Mouse (Mus musculus): ENCODE measurements around the gene Fgfr2. TPM values are rescaled to one million over a fixed set of nuclear protein-coding genes. Genes with fewer than 3 reads are reported as not detected.
A peak's percentile ranks its signal among the peaks of the same experiment; 100 is the strongest.

The Fgfr2 gene
- polyA plus RNA-seq, 1 experiment from 2014 or later, result 34.1 TPM

DNA sequence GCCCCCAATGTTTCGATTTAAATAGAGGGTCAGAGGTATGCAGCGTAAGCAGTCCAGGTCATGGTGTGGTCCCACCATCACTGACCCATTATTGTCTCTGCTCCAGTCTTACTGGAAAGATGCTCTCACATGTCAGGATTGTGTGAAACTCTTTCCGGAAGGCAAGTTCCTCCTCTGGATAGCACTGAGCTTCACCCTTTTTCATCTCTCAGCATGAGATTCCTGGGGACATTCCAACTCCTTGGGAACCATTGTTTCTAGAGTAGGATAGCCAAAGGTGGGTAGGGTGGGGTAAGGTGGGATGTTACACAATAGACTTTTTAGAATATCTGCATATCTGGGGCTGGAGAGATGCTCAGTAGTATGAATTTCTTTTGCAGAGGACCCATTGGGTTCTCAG is 2177.4 kb downstream of the Fgfr2 start:
- H3K27me3 ChIP-seq (replicated peaks), result no peaks in the 10 kb centered on the region
- 91% methylated on average over 3 of the region's 3 CpGs for WGBS
- no peak overlapping the region for H3K27ac ChIP-seq (ENCODE audit: poor library complexity, severe bottlenecking)
- no peaks in the 10 kb centered on the region for H3K9me3 ChIP-seq (replicated peaks)
- no peak overlapping the region for H3K4me3 ChIP-seq
- no peak for ATAC-seq (ENCODE audit: insufficient number of reproducible peaks, low FRiP score)
- no peak overlapping the region for H3K9ac ChIP-seq
- no peaks in the 10 kb centered on the region for H3K36me3 ChIP-seq
- H3K4me2 ChIP-seq, result no peak overlapping the region
- H3K4me1 ChIP-seq (replicated peaks), result peaks cover 44% of the 10 kb centered on the region

- H3K36me3 ChIP-seq, result no peaks in the 10 kb centered on the region
- no peak overlapping the region for H3K4me3 ChIP-seq
- WGBS, result 88% methylated on average over 11 of the region's 11 CpGs
- no peak overlapping the region for H3K9ac ChIP-seq
- no peak overlapping the region for H3K4me2 ChIP-seq
- H3K27ac ChIP-seq (ENCODE audit: poor library complexity, severe bottlenecking), result no peak overlapping the region
- H3K4me1 ChIP-seq (replicated peaks), result peaks cover 42% of the 10 kb centered on the region
- no peaks in the 10 kb centered on the region for H3K27me3 ChIP-seq (replicated peaks)
- H3K9me3 ChIP-seq (replicated peaks), result no peaks in the 10 kb centered on the region
- no peak for ATAC-seq (ENCODE audit: insufficient number of reproducible peaks, low FRiP score)
Measured at GRCm38 (mm10) chr7:130944766-130945475, 2178.2 kb downstream of the Fgfr2 start.

DNA sequence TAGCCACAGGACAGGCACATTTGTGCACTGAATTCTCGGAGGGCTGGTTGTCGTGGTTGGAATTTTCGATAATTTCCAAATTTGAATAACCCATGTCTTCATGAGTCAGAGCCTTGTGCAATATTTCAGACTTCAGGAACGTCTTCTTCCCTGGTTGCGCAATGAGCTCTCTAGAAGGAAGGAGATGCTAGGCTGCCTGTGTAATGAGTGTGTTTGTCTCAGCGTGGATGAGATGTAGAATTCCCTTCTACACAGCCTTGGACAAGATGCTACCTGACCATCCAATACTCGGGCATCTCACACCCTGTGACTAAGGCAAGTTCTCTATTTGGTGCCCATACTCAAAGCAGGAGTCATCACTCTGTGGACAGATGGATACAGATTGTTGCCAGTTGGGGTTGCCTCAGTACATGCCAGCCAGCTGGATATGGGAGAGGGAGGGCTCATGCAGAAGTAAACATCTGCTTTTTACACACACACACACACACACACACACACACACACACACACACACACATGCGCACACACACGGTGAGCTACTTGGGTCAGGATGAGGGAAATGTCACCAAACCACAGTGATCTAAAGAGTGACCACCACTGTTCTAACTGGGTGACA is 2179.8 kb downstream of the Fgfr2 start:
- H3K27me3 ChIP-seq (replicated peaks), result peaks cover 3% of the 10 kb centered on the region; the same call in 1 of the 2 replicates
- H3K27ac ChIP-seq (ENCODE audit: poor library complexity, severe bottlenecking), result no peak overlapping the region
- no peak for ATAC-seq (ENCODE audit: insufficient number of reproducible peaks, low FRiP score)
- H3K4me1 ChIP-seq (replicated peaks), result peaks cover 34% of the 10 kb centered on the region
- H3K4me3 ChIP-seq, result no peak overlapping the region
- no peak overlapping the region for H3K4me2 ChIP-seq
- no peaks in the 10 kb centered on the region for H3K36me3 ChIP-seq
- WGBS, result 86% methylated on average over 9 of the region's 9 CpGs
- H3K9me3 ChIP-seq (replicated peaks), result no peaks in the 10 kb centered on the region
- H3K9ac ChIP-seq, result no peak overlapping the region

DNA sequence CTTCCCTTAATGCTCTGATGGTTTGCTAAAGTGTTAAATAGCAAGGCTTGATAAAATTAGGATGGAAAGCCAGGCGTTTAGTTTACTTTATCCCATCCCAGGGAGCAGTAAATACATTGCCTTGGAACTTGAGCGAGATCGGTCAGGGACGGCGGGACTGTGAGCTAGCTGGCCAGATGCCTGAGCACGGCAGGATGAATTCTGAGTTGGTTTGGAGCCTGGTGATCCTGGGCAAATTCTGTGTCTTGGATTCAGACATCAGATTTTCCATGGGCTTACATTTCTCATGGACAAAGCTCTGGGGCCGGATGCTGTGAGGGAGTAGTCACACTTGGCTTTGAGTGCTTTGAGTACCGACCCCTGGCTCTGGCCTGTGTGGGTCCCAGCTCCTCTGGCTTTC is 2182.4 kb downstream of the Fgfr2 start:
- no peak overlapping the region for H3K4me2 ChIP-seq
- peaks cover 11% of the 10 kb centered on the region for H3K27me3 ChIP-seq (replicated peaks)
- H3K9me3 ChIP-seq (replicated peaks), result no peaks in the 10 kb centered on the region
- no peak for ATAC-seq (ENCODE audit: insufficient number of reproducible peaks, low FRiP score)
- H3K4me1 ChIP-seq (replicated peaks), result peaks cover 21% of the 10 kb centered on the region
- H3K27ac ChIP-seq (ENCODE audit: poor library complexity, severe bottlenecking), result no peak overlapping the region
- no peaks in the 10 kb centered on the region for H3K36me3 ChIP-seq
- 74% methylated on average over 8 of the region's 8 CpGs for WGBS
- H3K9ac ChIP-seq, result no peak overlapping the region
- no peak overlapping the region for H3K4me3 ChIP-seq

- no peak overlapping the region for H3K4me3 ChIP-seq
- no peaks in the 10 kb centered on the region for H3K36me3 ChIP-seq
- ATAC-seq (ENCODE audit: insufficient number of reproducible peaks, low FRiP score), result no peak
- no peaks in the 10 kb centered on the region for H3K9me3 ChIP-seq (replicated peaks)
- WGBS, result 78% methylated on average over 8 of the region's 8 CpGs
- no peak overlapping the region for H3K9ac ChIP-seq
- H3K4me1 ChIP-seq (replicated peaks), result peaks cover 31% of the 10 kb centered on the region
- no peak overlapping the region for H3K4me2 ChIP-seq
- H3K27ac ChIP-seq (ENCODE audit: poor library complexity, severe bottlenecking), result no peak overlapping the region
- H3K27me3 ChIP-seq (replicated peaks), result peaks cover 24% of the 10 kb centered on the region
Measured at GRCm38 (mm10) chr7:130938896-130939295, 2184.3 kb downstream of the Fgfr2 start.

DNA sequence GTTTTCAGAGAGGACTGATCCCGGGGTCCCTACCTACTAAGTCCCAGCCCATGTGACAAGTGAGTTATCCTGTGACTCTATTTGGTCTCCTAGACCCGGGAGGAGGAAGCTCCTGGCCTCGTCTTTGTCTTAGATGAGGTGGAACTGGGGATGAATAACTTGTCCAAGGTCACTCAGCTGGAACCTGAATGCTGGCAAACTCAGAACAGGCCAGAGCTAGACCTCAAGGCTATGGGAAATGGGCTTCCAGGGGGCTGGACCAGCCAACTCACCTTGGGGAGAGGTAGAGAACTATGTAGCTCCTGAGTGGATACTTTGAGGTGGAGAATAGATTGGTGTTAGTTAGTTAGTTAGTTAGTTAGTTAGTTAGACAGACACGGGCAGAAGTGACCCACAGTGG is 2185.1 kb downstream of the Fgfr2 start:
- no peak overlapping the region; the same call in 1 of the 2 replicates for H3K4me3 ChIP-seq
- WGBS, result 57% methylated on average over 4 of the region's 4 CpGs
- H3K4me2 ChIP-seq, result peak overlapping the region; percentile 87; the same call in 1 of the 2 replicates
- H3K27me3 ChIP-seq (replicated peaks), result peaks cover 33% of the 10 kb centered on the region
- H3K9ac ChIP-seq, result no peak overlapping the region
- no peaks in the 10 kb centered on the region for H3K9me3 ChIP-seq (replicated peaks)
- H3K36me3 ChIP-seq, result no peaks in the 10 kb centered on the region
- ATAC-seq (ENCODE audit: insufficient number of reproducible peaks, low FRiP score), result no peak
- no peak overlapping the region for H3K27ac ChIP-seq (ENCODE audit: poor library complexity, severe bottlenecking)
- H3K4me1 ChIP-seq (replicated peaks), result peaks cover 31% of the 10 kb centered on the region

DNA sequence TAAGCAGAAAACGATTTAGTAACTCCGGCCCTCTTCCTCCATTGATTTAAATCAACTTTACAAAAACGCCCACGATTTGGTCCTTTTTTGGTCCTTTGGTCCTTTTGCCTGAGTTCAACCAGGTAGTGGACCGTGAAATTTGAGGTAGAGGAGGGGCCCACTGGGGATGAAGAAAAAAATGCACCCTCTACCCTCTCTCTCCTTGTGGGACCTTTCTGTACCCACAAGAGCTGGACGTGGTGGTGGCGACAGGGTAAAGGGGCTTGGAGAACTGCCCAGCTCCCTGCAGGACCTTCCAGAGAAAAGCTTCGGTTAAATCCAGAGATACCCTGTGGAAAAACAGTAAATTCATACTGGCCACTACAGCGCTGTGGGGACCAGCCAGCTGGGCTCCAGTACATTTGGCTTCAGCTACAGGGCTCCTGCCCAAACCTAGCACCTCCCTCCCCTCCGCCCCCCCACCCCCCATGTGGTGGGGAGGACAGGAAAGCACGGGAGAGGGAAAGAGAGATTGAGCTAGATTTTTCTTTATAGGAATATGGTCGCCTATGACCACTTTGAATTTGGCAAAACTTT is 2185.8 kb downstream of the Fgfr2 start:
- H3K27me3 ChIP-seq (replicated peaks), result peaks cover 36% of the 10 kb centered on the region
- 21% methylated on average over 12 of the region's 12 CpGs for WGBS

GRCm38 (mm10) chr7:130936472-130936951 is 2186.6 kb downstream of the Fgfr2 start:
- ATAC-seq (ENCODE audit: insufficient number of reproducible peaks, low FRiP score), result peak; percentile 30
- Histone ChIP-seq H3K36me3 (no peaks in the 10 kb centered on the region), H3K4me2 (peak overlapping the region; percentile 87), H3K27me3 (replicated peaks) (peaks cover 36% of the 10 kb centered on the region), H3K4me1 (replicated peaks) (peaks cover 31% of the 10 kb centered on the region), H3K9me3 (replicated peaks) (peaks cover 3% of the 10 kb centered on the region; the same call in 1 of the 2 replicates), H3K27ac (ENCODE audit: poor library complexity, severe bottlenecking) (no peak overlapping the region), H3K9ac (peak overlapping the region; percentile 68), H3K4me3 (peak overlapping the region; percentile 61)
- WGBS, result 1% methylated on average over 49 of the region's 49 CpGs

More for the DNA sequence above, 2185.8 kb downstream of the Fgfr2 start:
- H3K4me3 ChIP-seq, result peak overlapping the region; percentile 61
- peak overlapping the region; percentile 68 for H3K9ac ChIP-seq
- H3K9me3 ChIP-seq (replicated peaks), result no peaks in the 10 kb centered on the region
- no peak overlapping the region for H3K27ac ChIP-seq (ENCODE audit: poor library complexity, severe bottlenecking)
- no peak for ATAC-seq (ENCODE audit: insufficient number of reproducible peaks, low FRiP score)
- no peaks in the 10 kb centered on the region for H3K36me3 ChIP-seq
- peaks cover 31% of the 10 kb centered on the region for H3K4me1 ChIP-seq (replicated peaks)
- H3K4me2 ChIP-seq, result peak overlapping the region; percentile 87

- peak; percentile 85 for ATAC-seq (ENCODE audit: insufficient number of reproducible peaks, low FRiP score)
- peak within 1 kb of the TSS; percentile 68 for H3K9ac ChIP-seq
- WGBS, result under 1% methylated on average over 67 of the region's 70 CpGs
- H3K4me2 ChIP-seq, result peak within 1 kb of the TSS; percentile 87
- peak within 1 kb of the TSS; percentile 61 for H3K4me3 ChIP-seq
- H3K9me3 ChIP-seq (replicated peaks), result peaks cover 3% of the 10 kb centered on the region; the same call in 1 of the 2 replicates
- peaks cover 30% of the 10 kb centered on the region for H3K4me1 ChIP-seq (replicated peaks)
- no peaks in the 10 kb centered on the region for H3K36me3 ChIP-seq
- H3K27me3 ChIP-seq (replicated peaks), result peaks cover 36% of the 10 kb centered on the region
- no peak within 1 kb of the TSS for H3K27ac ChIP-seq (ENCODE audit: poor library complexity, severe bottlenecking)
Measured at GRCm38 (mm10) chr7:130935793-130936471, 2187.2 kb downstream of the Fgfr2 start, which contains the start of gene Htra1. Htra1 (plus strand) TSS chr7:130936111.

DNA sequence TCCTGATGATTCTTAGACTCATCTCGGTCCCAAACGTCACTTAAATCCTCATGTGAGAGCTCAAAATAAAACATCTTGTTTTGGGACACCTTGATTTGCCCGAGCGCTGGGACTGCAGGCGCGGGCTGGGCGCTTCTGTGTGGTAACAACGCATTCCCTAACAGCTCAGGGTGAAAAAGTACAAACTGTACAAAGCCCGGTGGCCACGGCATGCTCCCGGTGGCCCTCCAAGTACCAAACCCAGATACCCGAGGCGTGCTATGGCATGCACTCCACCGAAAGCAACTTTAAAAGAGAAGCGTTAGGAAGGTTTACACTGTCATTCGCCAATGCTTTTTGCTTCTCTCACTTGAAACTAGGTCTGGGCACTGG is 2187.7 kb downstream of the Fgfr2 start:
- WGBS, result 13% methylated on average over 16 of the region's 16 CpGs
- H3K27me3 ChIP-seq (replicated peaks), result peaks cover 36% of the 10 kb centered on the region
- no peak for ATAC-seq (ENCODE audit: insufficient number of reproducible peaks, low FRiP score)

DNA sequence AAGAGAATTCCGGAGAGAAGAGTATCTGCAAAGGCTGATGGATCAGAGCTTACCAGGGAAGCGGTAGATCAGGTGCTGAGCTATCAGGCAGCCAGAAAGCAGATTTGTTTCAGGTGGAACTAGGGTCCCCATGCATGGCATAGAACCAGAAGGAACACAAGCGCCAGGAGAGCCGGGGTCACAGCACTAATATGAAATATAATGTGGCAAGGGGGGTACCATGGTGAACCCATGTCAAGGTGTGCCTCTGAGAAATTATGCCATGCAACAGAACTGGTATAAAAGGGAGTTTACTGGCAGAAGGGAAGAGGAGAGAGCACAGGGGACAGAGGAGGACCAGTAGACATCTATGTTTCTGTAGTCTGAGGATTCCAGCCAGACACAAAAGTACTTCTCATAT is 2188.5 kb downstream of the Fgfr2 start:
- Histone ChIP-seq H3K4me3 (no peak overlapping the region), H3K4me2 (peak overlapping the region; percentile 87; the same call in 1 of the 2 replicates), H3K36me3 (no peaks in the 10 kb centered on the region), H3K9ac (no peak overlapping the region), H3K27ac (ENCODE audit: poor library complexity, severe bottlenecking) (no peak overlapping the region), H3K4me1 (replicated peaks) (peaks cover 20% of the 10 kb centered on the region), H3K27me3 (replicated peaks) (peaks cover 36% of the 10 kb centered on the region), H3K9me3 (replicated peaks) (peaks cover 3% of the 10 kb centered on the region; the same call in 1 of the 2 replicates)
- WGBS, result 81% methylated on average over 4 of the region's 4 CpGs
- no peak for ATAC-seq (ENCODE audit: insufficient number of reproducible peaks, low FRiP score)

More for the DNA sequence above, 2187.7 kb downstream of the Fgfr2 start:
- H3K27ac ChIP-seq (ENCODE audit: poor library complexity, severe bottlenecking), result no peak overlapping the region
- peak overlapping the region; percentile 68 for H3K9ac ChIP-seq
- peak overlapping the region; percentile 61 for H3K4me3 ChIP-seq
- H3K4me1 ChIP-seq (replicated peaks), result peaks cover 27% of the 10 kb centered on the region
- peak overlapping the region; percentile 87 for H3K4me2 ChIP-seq
- H3K9me3 ChIP-seq (replicated peaks), result peaks cover 3% of the 10 kb centered on the region; the same call in 1 of the 2 replicates
- no peaks in the 10 kb centered on the region for H3K36me3 ChIP-seq
